Mouse (Mus musculus) cortical plate, adult 2 months (tissue): ENCODE data around the gene Sgms2. TPM values are rescaled to one million over a fixed set of nuclear protein-coding genes. Genes with fewer than 3 reads are reported as not detected.

Experiments used
- H3K27ac ChIP-seq: fragments of 200-500 bp; 2 replicates; pipeline ENCODE4 v1.5.1; 2012; ENCODE audit warnings: low read length, control low read depth, inconsistent platforms; ENCODE audit not compliant: insufficient read depth
- H3K4me1 ChIP-seq: fragments of 200-500 bp; 2 replicates; pipeline ENCODE4 v1.6.1; 2011; ENCODE audit warnings: low read length; ENCODE audit not compliant: control insufficient read depth, insufficient read depth
- H3K4me3 ChIP-seq: fragments of 200-500 bp; 2 replicates; pipeline ENCODE4 v1.5.1; 2011; ENCODE audit warnings: mild to moderate bottlenecking, low read length, control low read depth; ENCODE audit not compliant: insufficient read depth
- CTCF ChIP-seq: fragments of 200-500 bp; IDR thresholded peaks from 2 replicates; pipeline ENCODE4 v1.5.1; 2011; ENCODE audit warnings: mild to moderate bottlenecking, control low read depth, low read length; ENCODE audit not compliant: insufficient read depth; ENCODE audit errors: extremely low read depth
- POLR2A ChIP-seq: fragments of 200-500 bp; IDR thresholded peaks from 2 replicates; pipeline ENCODE4 v1.6.1; 2011; ENCODE audit warnings: mild to moderate bottlenecking, low read length, control low read depth; ENCODE audit not compliant: insufficient read depth; ENCODE audit errors: extremely low read depth
- polyA plus RNA-seq: library from polyadenylated mRNA; depleted of rRNA; stranded (reverse); fragments of >200 nt; gene quantifications from 2 replicates; pipeline ENCODE4 v1.2.3, GENCODE M21; 2012; rRNA removed

Sgms2 gene
- polyA plus RNA-seq, 1 experiment: 1.3 TPM

DNA sequence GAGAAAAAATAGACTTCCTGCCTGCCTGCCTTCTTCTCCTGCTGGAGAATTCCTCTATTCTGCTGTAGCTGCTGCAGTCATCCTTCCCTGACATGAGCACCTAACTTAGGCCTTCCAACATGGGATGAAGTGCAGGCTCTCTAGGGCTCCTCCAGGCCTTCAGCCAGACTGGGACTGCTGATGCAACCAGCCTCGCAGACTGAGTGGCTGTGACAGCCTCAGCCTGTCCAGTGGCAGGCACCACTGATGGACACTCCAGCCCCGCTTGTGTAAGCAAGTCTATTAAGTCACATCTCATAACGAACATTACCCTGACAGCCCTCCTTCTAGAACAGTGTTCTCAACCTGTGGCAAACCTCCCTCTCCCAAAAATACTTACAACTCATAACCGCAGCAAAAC, 217.1 kb downstream of the Sgms2 start:
- TF ChIP-seq POLR2A (no peak), CTCF (no peak)
- Histone ChIP-seq H3K4me3 (no peak overlapping the region), H3K27ac (no peak overlapping the region), H3K4me1 (no peaks in the 10 kb centered on the region; the same call in 1 of the 2 replicates)

DNA sequence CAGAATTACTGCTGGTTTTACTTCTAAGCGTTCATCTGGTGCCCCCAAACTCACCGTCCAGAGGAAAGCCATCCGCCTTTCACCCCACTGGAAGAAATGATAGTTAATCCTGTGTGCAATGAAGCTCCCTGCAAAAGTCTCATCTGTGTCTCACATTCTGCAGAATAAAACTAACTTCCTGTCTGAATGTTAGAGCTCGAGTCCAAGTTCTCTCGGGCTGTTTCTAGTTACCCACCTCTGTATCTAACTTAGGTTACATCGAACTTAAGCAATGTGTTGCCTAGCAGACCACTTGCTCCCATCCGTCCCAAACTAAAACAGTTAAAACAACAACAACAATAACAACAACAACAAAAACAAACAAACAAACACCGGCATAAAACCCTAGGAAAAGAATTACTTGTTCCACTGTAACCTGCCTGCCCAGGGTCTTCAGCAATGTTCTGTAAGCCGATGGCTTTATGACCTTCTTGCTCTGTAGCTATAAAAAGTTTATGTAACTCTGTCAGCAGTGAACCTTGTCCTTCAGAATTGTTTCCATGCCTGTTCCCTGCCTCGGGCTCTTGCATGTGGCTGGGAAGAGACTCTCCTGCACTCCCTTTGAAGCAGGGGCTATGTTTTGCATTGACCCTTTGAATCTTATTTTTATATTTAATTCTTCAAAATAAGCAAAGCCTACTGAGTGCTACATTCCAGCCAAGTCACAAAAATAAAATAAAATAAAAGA, 218.7 kb downstream of the Sgms2 start:
- Histone ChIP-seq H3K27ac (0 out of 2 replicates have a peak overlapping the region, but pooled peaks have one; percentile 23), H3K4me3 (peak overlapping the region; percentile 74), H3K4me1 (no peaks in the 10 kb centered on the region; the same call in 1 of the 2 replicates)
- TF ChIP-seq POLR2A (no peak), CTCF (no peak)

DNA sequence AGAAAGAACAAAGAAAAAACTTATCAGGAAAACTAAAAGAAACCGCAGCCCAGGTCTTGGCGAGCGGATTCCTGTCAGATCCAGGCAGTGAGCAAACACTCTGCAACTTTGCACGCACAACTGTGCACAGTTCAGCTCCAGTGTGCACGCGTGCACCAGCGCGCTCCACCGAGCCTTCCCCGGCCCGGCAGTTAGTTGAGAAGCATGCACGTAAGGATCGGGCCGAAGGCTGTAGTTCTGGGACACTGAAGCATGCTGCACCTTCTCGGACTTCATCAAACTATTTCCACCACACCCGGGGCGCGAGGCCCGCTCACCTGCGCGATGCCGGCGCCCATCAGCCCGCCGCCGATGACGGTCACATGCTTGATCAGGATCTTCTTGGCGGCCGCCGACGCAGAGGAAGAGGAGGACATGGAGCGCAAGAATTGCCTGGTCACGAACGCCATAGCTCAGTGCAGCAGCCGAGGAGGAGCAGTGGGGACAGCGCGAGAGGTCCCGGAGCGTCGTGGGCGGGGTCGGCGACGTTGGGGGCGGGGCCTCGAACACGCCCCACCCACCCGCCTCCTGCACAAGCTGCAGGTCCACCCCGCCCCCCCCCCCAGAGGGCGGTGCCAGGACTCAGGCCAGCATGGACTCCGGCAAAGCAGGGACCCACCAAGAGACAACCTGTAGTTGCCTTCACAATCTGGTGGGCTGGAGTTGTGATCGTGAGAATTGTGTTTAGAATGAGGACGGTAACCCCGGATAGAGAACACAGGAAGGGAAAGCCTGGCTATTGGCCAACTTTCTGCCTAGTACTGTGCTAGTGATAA, 219.4 kb downstream of the Sgms2 start, which contains the start of gene Hadh:
Hadh (minus strand) TSS at position 543 of the 815 bp plus-strand sequence.
- Histone ChIP-seq H3K27ac (0 out of 2 replicates have a peak within 1 kb of the TSS, but pooled peaks have one; percentile 41), H3K4me1 (no peaks in the 10 kb centered on the region; the same call in 1 of the 2 replicates)
- TF ChIP-seq CTCF: no peak
- peak; percentile 78; the same call in 1 of the 2 replicates for TF ChIP-seq POLR2A

GRCm38 (mm10) chr3:131271157-131271556, 220.1 kb downstream of the Sgms2 start:
- Histone ChIP-seq H3K4me3 (peak overlapping the region; percentile 74), H3K27ac (no peak overlapping the region), H3K4me1 (no peaks in the 10 kb centered on the region; the same call in 1 of the 2 replicates)
- TF ChIP-seq CTCF (no peak), POLR2A (no peak)

More for the DNA sequence above, 219.4 kb downstream of the Sgms2 start, which contains the start of gene Hadh:
- peak within 1 kb of the TSS; percentile 74 for H3K4me3 ChIP-seq

GRCm38 (mm10) chr3:131270381-131270780, 220.8 kb downstream of the Sgms2 start:
- TF ChIP-seq CTCF: no peak
- no peak for TF ChIP-seq POLR2A
- H3K4me3 ChIP-seq: no peak overlapping the region
- no peaks in the 10 kb centered on the region; the same call in 1 of the 2 replicates for H3K4me1 ChIP-seq
- H3K27ac ChIP-seq: no peak overlapping the region

Other genes starting within 250 kb of the Sgms2 start
- gene Hadh, start 219.3 kb downstream of the Sgms2 start, polyA plus RNA-seq: 40.3 and 46.0 TPM in 2 replicates
- gene Cyp2u1, start 188.2 kb downstream of the Sgms2 start, polyA plus RNA-seq: 10.4 and 11.2 TPM in 2 replicates
- gene Papss1, start 73.4 kb upstream of the Sgms2 start, polyA plus RNA-seq: 70.4 and 71.0 TPM in 2 replicates